Mouse (Mus musculus): ENCODE measurements around the gene Ptdss2.
A peak's percentile ranks its signal among the peaks of the same experiment; 100 is the strongest.

Ptdss2 gene

DNA sequence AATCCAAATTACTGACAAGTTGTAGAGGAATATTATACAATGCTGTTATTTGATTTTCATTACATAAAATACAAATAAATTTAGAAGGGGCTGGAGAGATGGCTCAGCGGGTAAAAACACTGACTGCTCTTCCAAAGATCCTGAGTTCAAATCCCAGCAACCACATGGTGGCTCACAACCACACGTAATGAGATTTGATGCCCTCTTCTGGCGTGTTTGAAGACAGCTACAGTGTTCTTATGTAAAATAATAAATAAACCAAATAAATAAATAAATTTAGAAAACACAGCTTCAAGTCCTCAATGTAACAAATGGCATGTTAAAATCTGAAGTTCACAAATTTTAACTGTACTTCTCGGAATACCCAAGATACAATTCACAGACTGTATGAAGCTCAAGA is 52.9 kb downstream of the Ptdss2 start:
- no peak for DNase-seq

DNA sequence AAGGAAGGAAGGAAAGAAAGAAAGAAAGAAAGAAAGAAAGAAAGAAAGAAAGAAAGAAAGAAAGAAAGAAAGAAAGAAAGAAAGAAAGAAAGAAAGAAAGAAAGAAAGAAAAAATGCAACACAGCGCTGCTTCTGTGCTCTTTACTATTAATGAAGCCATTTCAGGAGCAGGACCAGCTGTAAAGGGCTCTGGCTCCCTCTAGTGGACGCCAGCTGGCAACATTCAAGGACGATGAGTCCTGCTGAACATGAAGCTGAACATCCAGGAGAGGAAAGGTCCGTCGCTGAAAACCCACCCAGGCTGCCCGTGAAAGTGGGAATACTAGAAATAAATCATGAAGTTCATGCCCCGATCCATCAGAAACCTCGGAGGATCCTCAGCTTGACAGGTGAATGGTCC is 54.0 kb downstream of the Ptdss2 start:
- DNase-seq = peak; percentile 89

DNA sequence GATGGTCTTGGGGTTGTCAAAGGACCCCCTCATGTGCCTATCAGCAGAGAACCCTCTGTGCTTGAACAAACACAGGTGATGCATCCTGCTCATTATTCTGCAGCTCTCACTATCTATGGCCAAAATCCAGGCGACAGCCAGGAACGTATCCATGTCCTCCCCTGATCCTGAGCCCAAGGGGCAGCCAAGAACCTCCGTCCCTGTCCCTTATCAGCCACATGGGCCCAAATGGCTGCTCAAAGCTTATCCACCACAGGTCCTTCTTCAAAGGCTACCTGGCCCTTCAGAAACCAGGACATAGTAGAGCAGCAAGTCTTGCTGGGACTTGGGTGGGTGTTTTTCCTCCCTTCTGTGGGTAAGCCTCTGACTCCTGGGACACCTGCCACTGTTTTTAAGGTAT is 66.0 kb downstream of the Ptdss2 start:
- DNase-seq = no peak

DNA sequence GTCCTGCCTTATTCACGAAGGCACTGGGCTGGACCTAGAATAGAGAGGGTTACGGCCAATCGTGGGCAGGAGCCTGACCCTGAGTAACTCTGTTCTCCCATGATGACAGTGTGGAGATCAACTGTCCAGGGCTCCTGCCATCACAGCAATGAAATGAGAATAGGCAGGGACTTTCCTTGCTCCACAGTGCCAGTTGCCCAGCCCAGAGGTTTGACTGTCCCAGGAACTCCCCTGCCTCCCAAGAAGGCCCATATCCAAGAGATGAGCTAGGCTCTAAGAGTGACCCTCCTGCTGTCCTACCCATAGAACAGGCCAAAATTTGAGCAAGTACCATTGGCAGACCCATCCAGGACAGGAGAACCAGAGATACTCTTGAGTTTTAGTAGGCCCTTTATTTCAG is 66.6 kb downstream of the Ptdss2 start:
- no peak for DNase-seq

DNA sequence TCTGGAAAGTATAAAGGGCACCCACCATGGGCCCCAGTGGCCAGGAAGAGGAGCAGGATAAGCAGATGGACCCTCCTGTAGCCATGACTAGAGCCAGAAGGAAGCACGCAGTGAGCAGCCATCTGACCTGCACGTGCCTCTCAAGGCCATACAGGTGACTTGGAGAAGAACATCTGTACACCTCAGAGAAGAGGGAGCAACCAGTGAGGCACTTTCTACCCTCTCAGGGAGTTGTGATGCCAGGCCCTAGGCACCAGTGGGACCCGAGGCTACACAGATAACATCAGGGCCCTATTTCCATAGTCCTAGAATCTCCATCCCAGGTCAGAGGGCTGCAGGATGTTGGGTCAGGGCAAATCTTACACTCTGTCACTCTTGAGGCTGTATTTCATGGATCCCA is 68.0 kb downstream of the Ptdss2 start:
- DNase-seq = no peak

DNA sequence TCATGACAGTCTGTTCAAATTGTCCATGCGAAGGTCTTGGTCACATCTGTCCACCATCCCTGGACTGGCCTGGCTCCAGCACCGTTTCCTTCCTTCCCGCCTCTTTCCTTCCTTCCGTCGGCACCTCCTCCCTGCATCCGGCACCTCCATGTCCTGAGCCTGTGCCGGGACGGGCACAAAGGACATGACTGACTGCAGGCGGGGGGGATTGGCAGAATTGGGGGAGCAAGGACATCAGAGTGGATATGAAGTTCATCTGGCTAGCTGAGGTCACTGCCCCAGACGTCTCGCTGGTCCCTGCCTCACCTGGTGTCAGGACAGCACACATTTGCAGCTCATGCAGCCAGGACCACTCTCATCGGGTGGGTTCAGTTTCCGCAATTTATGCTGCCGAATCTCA is 68.9 kb downstream of the Ptdss2 start:
- DNase-seq = peak; percentile 57

DNA sequence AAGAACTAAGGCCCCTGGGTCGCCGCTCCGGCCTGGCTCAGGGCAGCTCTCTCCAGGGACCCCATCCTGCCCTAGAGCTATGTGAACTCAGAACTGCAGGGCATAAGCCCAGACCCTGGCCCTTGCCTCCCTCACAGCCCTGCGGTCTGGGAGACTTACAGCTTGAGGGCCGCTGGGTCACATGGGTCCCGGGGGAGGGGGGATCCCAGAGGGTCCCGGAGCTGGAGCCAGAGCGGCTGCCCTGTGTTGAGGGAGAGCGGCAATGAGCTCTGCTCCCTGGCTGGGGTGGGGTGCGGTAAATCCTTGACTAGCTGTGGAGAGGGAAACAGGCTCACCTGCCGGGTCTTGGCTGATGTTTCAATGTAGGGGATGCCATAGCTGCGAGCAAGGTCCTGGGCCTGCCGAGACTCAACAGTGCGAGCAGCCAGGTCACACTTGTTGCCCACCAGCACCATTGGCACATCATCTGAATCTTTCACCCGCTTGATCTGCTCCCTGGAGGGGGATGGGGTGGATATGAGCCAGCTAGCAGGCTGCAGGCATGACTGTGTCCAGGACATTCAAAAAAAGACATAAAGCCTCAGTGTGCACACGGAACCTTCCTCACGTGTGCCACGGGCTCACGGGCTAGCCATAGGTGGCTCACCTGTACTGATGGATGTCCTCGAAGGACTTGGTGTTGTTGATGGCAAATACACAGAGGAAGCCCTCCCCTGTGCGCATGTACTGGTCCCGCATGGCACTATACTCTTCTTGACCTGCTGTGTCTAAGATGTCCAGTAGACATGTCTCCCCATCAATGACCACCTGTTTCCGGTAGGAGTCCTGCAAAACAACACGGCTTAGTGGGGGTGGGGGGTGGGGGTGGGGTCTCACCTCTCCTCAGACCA is 69.9 kb downstream of the Ptdss2 start:
- DNase-seq = no peak

DNA sequence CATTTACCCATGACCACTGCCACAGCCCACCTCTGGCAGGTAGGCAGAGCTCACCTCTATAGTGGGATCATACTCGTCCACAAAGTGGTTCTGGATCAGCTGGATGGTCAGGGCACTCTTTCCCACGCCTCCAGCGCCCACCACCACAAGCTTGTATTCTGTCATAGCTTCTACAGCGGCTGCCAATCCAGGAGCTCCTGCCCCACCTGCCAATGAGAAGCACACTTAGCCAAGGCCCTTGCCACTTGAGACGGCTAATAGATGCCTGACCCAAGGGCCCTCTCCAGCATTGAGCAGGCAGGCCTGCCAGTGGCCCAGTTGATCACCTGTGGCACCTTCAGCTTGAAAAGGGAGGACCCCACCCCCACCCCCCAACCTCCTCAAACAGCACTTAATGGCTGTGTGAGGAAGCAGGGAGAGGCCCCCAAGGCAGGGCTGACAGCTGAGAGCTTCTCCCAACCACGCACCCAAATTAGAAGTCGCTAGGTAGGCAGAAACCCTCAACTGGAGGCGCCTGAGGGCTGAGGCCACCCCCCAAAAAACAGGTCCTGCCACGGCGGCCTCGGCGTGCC is 70.7 kb downstream of the Ptdss2 start:
- DNase-seq = no peak

DNA sequence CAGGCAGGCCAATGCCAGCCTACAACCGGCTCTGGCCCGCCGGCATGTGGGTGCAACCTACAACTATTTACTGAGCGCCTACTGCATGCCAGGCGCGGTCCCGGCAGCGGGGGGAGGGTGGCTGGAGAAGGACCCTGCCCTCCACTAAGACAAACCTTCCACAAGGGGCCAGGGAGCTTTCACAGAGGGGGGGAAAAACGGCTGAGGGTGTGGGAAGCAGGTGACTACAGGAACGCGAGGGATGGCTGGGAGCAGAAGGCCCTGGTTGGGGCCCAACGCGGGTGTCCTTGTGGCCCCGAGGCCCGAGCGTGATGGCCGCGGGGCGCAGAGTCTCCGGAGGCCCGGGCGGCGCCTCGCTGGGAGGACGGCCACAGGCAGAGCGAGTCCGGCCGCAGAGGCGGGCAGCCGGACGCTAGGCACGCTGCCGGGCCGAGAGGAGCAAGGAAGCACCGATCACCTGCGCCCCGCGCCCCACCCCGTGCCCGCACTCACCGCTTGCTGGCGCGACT is 71.2 kb downstream of the Ptdss2 start:
- peak; percentile 71 for DNase-seq

DNA sequence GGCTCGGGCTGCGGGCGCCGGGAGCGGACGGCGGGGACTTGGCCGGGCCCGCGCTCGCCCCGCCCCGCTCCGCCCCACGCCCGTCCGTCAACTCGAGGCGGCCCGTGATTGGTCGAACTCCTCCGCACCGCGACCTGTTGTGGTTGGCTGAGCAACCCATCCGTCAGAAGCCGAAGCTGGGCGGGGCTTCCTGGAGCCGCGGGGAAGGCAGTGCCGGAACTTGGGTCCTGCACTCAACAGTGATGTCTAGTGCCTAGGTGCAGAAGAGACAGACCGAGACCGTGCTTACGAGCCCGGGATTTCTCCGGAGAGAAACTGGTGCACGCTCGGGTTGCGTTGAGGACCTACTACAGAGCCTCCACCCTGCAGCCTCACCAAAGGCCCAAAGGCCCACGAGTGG is 71.8 kb downstream of the Ptdss2 start, which contains the start of the genes Hras and Lrrc56:
Hras (minus strand) TSS at position 58 of the 400 bp plus-strand sequence.
Lrrc56 (plus strand) TSS at position 210 of the 400 bp plus-strand sequence.
- peak; percentile 98 for DNase-seq

DNA sequence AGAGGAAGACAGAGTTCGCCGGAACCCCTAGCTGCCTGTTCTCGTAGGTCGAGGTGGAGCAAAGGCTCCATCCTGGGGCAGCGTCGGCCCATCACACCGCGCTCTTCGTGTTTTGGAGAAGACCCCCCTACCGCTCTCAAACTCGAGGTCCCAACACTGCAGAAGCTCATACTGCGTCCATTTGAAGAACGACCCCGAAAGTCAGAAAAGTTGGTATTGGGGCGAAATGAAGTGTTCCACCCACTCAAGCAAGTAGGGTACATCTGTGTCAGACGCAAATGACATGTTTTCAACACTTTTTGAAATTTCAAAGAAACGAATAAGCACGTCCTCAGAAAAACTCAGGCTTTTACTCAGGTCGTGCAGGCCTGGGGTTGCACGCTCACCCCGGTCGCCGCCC is 72.2 kb downstream of the Ptdss2 start:
- no peak for DNase-seq

DNA sequence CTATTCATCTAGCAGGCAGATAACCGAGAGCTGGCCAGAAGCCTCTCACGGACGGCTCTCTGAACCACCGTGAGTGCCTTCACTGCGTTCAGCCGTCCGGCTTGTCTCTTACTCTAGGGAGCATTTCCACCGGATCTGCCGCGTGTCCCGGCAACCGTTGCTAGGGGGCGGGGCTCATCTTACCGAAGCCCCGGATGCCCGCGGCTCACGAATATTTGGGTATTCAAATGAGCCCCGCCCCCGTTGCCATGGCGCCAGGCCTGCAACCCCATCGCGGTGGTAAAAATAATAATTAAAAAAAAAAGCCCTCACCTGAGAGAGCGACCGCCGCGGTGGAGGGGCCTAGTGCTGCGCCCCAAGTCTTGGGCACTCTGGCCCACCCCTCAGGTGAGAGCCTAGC is 72.6 kb downstream of the Ptdss2 start:
- peak; percentile 92 for DNase-seq

DNA sequence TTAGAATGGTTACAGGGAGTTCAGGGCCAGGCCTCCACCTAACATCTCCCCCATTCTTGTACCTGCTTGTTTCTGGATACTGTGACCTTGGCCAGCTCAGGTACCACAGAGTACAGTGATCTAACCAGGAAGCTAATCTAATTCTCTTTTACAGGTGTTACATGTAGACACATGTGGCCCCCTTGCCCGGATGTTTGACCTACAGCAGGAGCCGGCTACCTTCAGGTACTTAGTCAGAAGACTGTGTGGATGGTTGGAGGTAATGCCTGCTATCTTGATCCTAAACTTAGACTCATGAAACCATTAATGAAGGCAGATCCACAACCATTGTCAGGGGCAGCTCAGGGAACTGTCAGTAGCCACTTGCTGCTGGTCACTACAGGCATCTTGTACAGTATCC is 73.6 kb downstream of the Ptdss2 start:
- DNase-seq = no peak

DNA sequence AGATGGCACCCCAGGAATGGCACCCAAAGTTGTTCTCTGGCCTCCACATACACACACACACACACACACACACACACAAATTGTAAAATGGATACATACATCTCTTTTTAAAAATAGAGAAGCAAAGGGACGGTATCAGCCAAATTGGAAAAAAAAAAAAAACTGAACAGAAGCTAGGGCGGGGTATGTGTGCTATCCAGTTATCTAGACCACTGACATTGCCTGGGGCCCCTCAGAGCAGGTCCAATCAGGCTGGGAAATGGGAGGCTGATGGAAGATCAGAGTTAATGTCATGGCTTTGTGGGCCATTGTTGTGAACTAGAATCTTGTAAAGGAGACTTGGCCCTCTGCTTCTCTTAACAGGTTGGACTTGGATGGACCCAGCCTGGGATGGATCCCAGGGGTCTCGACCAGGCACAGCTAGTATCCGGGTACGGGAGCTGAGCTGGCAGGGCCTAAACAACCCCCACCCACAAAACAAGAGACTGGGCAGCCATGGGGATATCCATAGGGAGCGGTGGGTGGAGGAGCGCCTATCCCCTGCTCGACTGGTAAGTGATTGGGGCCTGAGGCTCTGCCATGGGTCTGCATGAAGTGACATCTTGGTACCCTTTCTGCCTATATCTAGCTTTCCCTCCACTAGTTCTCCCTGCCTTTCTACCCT is 74.6 kb downstream of the Ptdss2 start:
- no peak for DNase-seq

DNA sequence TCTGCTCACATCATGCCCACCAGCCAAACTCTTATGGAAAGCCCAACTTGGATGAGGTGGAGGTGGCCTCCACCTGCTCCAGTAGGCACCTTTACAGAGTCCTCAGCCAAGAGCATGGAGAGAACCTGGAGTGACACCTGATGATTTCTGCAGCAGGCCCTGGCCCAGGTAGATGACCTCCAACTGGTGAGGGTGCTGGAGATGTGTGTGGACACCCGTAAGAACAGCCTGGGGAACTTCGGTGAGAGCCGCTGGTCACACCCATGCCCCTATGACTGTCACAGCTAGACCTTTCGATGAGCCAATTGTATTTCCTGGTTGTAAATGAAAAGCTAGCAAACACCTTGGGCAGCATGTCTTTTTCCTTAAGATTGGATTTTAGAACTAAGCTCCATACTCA is 75.9 kb downstream of the Ptdss2 start:
- DNase-seq = no peak

DNA sequence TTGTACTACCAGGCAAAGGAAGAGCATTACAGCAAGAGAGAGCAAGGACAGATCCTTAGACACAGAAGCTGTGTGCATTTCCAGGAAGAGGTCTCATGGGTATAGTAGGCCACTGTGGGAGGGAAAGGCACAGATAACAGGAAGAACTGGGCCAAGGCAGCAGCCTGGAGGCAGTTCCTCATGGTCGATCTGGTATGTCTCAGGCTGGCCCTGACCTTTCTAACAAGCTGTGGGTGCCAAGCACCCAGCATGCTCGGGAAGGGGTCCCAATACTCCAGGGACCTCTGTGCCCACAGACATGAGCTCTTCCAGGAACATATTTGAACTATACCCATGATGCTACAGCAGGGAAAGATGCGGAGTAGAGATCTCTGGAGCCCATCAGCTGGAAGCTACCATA is 82.4 kb downstream of the Ptdss2 start:
- DNase-seq = no peak

DNA sequence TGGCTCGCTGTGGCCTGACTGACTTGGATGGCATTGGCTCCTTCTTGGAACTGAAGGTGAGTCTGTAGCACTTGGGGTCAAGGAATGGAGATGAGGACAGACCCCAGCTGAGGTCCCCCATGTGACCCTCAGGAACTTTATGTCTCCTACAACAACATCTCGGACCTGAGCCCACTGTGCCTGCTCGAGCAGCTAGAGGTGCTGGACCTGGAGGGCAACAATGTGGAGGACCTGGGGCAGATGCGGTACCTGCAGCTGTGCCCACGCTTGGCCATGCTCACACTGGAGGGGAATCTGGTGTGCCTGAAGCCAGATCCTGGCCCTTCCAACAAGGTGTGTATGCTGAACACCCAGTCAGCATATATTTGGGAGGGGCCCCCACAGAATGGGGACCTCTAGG is 83.3 kb downstream of the Ptdss2 start:
- DNase-seq = no peak

DNA sequence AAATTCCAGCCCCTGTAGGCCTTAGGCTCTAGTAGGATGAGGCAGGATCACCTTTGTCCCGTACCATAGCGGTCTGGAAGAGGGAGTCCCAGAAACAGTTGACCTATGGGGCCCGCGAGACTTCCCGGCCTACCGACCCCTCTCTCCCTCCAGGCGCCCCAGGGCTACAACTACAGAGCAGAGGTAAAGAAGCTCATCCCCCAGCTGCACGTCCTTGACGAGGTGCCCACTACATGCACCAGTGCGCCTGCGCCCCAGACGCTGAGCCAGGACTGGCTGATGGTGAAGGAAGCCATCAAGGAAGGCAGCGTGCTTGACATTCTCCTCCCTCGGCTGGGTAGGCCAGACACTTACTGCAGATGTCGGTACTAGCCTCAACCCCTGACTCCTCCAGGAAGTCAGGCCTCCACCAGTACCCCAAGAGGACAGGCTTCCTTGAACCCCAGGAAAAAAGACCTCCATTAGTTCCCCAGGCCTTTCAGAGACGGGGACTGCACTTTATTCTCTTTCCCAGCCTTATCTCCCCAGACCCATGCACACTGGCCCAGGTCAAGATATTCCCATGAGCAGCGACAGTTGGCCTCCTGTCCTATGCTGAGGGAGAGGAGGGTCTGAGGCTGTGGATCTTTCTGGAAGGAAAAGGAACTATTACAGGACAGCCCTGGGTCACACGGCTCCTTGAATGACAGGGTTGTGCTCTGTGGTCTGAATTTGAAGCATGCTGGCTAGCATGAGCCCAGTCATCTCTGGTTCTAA is 84.2 kb downstream of the Ptdss2 start:
- DNase-seq = no peak

All from kidney, adult 18-20 months (tissue).